Mouse (Mus musculus): ENCODE data around the gene Hapln4.
A peak's percentile ranks its signal among the peaks of the same experiment; 100 is the strongest.
"Not testable (repeated sequence)": the region's sequence is repeated elsewhere in the genome, so short reads cannot be mapped to it uniquely, and the experiment has no call there.

The Hapln4 gene

GRCm38 (mm10) chr8:70083285-70083684 is at the start of gene Hapln4:
Gene Hapln4, plus strand, starts transcription at chr8:70083457.
- no peak for DNase-seq (ENCODE audit: low spot score)

GRCm38 (mm10) chr8:70037994-70038393 is 45.3 kb upstream of the Hapln4 start:
- DNase-seq (ENCODE audit: low spot score), result no peak

- no peak for DNase-seq (ENCODE audit: low spot score)
Observed at GRCm38 (mm10) chr8:70041885-70042546, 41.2 kb upstream of the Hapln4 start.

DNA sequence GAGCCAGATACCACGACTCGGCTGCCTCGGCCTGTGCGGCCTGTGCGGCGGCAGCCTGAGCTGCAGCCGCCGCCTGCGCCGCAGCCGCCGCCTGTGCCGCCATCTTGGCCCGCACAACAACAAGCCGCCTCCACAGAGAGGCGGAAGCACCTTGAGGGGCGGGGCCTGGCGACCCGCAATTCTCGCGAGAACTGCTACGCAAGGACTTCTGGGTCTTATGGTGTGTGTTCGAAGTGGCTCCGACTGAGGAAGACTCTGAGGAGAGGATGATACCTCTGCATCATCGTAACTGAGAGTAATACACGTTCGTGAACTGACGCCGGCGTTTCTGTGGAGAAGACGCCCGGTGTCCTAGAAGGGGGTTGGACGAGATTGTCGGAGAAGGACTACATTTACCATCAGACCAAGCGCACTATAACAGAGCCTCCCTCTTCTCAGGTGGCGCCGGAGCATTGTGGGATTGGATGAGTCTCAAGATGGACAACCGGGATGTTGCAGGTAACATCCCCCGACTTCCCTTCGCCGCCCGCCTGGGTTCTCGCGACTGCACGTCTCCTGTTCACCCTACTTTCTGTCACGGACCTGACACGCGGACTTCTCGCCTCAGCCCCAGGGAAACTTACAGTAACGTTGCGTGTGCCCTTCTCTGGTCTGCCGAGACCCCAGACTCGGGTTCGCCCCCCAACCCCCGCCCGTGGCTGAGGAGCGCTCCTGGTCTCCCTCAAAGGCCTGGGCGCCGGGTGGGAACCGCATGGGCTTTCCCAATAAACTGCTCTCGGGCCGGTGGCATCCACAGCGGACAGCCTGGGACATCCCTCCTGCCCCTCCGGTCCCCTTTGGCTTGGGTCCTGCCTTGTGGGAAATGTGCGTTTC is 40.4 kb upstream of the Hapln4 start, which contains the start of the genes Mau2 and Sugp1:
Gene Mau2, minus strand, starts transcription at position 152 of the 873 bp plus-strand sequence.
Gene Sugp1, plus strand, starts transcription at position 231 of the 873 bp plus-strand sequence.
- peak; percentile 97 for DNase-seq (ENCODE audit: low spot score)

DNA sequence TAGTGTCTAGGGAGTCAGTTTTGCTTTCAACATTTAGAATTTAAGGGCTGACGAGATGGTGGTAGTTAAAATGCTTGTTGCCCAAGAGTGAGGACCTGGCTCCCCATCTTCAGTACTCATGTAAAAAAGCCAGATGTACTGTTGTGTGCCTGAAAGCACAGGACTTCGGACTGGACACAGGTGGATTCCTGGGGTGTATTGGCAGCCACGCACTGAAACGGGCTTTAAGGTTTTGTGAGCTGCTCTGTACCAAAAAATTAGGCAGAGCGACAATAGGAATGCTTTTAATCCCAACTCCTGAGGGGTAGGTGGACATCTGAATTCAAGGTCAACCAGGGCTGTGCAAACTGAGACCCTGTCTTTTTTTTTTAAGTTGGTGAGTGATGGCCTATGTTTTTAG is 39.3 kb upstream of the Hapln4 start:
- DNase-seq (ENCODE audit: low spot score), result no peak

GRCm38 (mm10) chr8:70049662-70050061 is 33.6 kb upstream of the Hapln4 start:
- no peak for DNase-seq (ENCODE audit: low spot score)

GRCm38 (mm10) chr8:70050434-70050833 is 32.8 kb upstream of the Hapln4 start:
- DNase-seq (ENCODE audit: low spot score), result not testable (repeated sequence)

DNA sequence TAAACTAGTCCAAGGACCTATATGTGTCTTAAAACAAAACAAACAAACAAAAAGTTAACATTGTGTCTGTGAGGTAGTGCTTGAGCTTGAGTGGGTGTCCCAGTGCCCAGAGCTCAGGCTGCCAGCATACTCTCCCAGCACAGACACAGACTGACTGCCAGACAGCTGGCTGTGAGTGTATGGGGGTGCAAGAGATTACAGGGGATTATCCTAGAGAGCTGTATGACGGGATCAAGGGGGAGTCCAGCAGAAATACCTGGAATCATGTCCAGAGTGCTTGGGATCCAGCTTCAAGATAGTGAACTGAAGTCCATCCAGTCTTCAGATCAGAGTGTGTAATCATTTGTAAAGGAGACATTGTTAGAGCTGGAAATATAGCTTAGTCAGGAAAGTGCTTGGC is 25.5 kb upstream of the Hapln4 start:
- no peak for DNase-seq (ENCODE audit: low spot score)

DNA sequence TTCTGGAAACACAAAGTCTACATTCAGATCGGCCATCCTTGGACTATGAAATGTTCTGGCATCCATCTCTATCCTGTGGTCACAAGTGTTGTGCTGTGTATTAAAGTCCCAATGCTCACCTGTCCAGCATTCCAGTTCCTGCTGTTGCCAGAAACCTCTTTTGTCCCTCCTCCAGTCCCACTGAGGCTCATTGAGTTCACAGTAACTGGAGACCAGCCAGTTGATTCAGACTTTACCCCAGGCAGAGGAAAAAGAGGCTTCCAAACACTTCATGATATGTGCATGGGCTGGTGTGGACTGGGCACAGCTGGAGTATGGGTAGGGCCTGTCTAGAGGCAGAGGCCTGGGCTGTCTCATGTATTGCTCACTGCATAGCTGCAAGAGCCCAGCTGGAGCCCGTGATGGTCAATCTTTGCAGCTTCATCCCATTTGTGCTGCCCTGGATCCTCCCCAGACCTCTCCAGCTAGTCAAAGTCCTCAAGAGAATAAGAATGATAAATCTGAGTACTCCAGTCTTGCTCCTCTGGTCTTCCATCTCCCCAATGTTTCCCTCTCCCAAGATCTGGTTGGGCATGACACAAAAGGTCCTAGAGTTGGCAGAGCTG is 11.3 kb upstream of the Hapln4 start:
- no peak for DNase-seq (ENCODE audit: low spot score)

DNA sequence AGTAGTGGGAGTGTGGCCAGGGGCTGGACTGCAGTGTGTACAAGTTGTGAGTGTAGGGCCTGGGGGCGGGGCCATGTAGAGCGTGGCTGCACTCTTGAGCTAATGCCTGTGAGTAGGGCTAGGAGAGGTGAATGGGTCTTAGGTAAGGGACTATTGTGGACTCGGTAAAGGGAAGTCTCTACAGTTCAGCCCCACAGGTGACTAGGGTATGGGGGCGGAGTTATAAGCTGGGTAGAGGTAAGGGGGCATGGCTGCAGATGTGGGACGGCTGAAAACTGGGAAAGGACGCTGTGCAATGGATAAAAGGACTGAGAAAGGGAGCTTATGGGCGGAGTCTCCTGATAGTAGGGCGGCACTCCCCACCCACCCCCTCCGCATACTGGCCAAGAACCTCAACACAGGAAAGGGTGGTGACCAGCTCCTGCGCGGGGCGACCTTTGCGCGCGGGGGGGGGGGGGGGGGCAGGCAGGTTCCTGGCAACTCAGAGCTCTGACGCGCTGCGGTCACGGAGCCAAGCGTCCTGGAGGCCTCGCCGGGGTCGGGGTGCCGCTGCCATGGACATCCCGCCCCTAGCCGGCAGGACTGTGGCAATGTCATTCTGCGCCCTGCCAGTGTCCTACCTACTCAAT is 10.7 kb upstream of the Hapln4 start, which contains the start of gene Tm6sf2:
Gene Tm6sf2, plus strand, starts transcription at position 484 of the 629 bp plus-strand sequence.
- peak; percentile 17 for DNase-seq (ENCODE audit: low spot score)

GRCm38 (mm10) chr8:70073120-70073519 is 10.1 kb upstream of the Hapln4 start:
- DNase-seq (ENCODE audit: low spot score), result no peak

DNA sequence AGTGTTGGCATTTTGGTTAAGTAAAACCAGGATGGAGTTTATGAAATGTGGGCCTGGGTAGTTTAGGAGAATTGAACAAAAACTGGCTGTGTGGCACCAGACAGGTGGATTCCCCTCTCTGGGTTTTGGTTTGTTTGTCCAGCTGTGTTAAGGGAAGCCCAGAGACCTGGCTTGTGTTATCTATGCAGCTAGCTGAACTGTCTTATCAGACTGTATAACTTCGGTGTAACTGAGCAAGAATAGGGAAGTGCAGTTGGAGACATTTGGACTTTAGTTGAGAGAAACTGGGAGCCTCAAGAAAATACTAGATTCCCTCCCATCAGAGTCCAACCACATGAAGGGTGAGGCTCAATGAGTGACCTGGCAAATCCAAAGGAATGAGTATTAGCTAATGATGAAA is 9.6 kb upstream of the Hapln4 start:
- DNase-seq (ENCODE audit: low spot score), result no peak

DNA sequence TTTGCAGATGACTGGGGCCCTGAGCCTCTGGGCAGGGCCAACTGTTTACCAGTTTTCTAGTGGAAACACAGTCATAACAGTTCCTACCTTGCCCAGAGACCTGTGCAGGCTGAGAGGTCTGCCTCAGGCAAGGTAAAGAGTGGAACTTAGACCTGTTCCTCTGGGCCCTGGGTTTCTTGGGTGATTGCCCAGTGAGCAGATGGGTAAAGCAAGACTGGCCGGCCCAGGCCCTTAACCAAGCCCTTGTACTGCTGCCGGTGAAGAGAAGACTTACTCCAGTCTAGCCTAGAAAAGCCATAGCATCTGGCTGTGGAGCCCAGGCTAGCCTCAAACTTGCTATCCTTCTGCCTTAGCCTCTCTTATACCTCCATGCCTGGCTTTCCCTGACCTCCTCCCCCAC is 1.3 kb upstream of the Hapln4 start:
- no peak for DNase-seq (ENCODE audit: low spot score)

DNA sequence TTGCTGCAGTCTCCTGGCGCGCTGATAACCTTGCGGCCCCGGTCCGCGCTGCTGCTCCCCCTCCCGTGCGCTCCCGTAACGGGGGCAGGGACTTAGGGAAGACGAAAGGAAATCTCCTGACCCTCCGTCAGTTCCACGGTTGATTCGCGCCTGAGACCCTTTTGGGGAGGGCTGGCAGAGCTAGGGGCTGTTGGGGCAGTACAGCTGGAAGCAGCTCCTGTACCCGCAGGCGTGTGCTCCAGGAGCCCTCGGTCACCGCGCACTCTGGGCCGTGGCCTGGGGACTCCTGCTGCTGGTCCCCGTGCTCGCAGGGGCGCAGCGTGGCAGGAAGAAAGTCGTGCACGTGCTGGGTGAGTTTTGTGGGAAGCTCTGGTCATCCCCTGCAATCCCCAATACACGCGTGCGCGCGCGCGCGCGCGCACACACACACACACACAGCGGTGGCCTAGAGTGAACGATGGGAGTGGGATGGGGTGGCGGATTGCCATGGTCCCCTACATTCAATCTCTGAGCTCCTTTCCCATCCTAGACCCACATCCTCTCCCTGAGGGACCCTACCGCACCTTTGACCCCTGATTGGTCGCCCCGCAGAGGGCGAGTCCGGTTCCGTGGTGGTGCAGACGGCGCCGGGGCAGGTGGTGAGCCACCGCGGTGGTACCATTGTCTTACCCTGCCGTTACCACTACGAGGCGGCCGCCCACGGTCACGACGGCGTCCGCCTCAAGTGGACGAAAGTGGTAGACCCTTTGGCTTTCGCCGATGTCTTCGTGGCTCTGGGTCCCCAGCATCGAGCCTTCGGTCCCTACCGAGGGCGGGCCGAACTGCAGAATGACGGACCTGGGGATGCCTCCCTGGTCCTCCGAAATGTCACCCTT is 1.2 kb downstream of the Hapln4 start:
- no peak for DNase-seq (ENCODE audit: low spot score)

DNA sequence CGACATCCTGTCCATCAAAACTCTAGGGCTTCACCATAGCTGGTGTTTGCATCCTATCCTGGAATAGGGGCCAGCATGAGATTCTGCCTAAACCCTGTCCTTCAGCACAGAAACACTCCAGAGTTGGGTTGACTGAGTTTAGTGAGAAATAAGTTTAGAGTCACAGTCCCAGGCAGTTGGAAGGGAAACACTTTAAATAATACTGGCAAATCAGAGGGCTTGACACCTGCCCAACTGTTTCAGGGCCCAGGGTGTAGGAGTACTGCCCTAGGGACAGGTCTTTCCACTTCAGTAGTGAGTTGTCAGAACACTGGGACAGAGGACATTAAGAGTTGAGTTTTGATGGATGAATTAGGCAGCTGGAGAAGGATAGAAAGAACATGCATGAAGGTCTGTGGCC is 2.9 kb downstream of the Hapln4 start:
- DNase-seq (ENCODE audit: low spot score), result no peak

GRCm38 (mm10) chr8:70087237-70087636 is 4.0 kb downstream of the Hapln4 start:
- no peak for DNase-seq (ENCODE audit: low spot score)

DNA sequence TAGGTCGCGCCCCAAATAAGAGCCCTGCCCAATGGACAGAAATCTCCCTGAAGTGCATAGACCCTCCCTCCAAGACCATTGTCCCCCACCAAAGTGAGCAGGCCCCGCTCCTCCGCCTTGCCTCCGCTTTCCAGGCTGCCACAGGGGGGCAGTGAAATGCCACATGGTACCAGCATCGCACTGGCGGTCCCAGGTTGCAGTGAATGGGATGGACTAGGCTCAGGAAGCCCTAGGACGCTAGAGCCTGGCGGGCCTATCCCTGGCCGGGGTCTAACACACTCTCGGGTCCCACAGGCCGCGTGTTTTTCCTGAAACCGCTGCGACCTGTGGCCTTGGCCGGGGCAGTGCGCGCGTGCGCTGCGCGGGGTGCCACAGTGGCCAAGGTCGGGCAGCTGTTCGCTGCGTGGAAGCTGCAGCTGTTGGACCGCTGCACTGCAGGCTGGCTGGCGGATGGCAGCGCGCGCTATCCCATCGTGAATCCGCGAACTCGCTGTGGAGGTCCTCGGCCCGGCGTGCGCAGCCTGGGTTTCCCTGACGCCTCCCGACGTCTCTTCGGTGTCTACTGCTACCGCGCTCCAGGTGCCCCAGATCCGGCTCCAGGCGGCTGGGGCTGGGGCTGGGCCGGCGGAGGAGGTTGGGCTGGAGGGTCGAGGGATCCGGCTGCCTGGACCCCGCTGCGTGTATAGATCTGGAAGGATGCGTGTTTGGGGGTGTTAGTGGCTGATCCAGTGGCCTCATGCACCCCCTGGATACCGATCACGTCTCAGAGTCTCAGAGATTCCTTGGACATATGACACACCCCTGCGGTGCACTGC is 4.8 kb downstream of the Hapln4 start:
- no peak for DNase-seq (ENCODE audit: low spot score)

DNA sequence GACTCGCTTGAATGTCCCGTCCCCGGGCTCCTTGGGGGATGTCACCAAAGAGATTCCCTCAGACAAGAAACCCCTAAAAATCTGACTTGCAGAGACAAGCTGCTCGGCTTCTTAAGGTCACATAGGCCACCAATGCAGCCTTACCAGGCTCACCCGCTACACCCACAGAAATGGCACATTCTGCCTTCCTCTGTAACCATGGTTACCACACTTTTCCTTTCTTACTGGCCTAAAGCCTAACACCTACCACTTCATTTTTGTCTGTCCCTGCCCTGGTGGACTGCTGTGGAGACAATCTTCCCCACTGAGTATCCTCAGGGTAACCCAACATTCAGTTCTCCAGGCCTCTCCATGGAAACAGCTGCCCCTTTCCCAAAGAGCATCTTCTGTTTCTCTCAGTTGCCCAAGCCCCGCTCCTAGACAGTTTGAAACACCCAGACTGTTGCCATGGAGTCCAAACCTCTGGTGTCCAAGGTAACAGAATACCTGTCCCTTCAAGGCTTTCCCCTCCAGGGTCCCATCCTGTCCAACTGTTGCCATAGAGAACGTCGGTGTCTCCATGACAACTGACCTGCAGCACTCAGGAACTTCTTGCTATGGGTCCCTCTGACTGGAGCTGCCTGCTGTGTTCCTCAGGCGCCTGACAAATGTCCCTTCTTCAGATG is 6.2 kb downstream of the Hapln4 start:
- DNase-seq (ENCODE audit: low spot score), result no peak

DNA sequence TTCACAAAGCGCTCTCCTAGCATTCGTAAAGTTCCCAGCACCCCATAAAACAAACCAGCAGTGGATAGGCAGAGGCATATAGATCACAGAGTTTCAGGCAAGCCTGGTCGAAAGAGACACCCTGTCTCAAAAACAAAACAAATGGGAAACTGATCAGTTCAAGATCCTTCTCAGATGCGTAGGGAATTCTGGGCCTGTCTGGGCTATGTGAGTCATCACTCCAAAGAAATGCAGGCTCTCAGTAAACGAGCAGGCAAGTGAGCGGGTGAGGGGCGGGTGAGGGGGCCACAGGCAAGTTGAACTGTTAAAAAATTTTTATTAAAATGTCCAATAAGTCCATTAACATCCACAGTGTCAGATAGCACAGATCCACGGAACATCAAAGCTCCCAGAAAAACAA is 9.5 kb downstream of the Hapln4 start:
- no peak for DNase-seq (ENCODE audit: low spot score)

- no peak for DNase-seq (ENCODE audit: low spot score)
Observed at GRCm38 (mm10) chr8:70099276-70099675, 16.0 kb downstream of the Hapln4 start.

Measured in T-cell, adult 2 months (primary cell).